Mouse (Mus musculus) 3T3-L1 (cell line): ENCODE measurements at regions not wholly inside any gene's neighbourhood (a gene's known extent, or its start where the extent isn't known, plus 50 kb on each side); places are given as distances from the start of the nearest gene placed in this dataset.
A peak's percentile ranks its signal among the peaks of the same experiment; 100 is the strongest.

Source experiments
- DNase-seq: peaks from one replicate; pipeline ENCODE4 v3.0.0-alpha.2; 2015; ENCODE audit warnings: low read depth, low spot score

- peak; percentile 75 for DNase-seq
These were observed 181.4 kb upstream of the Gas1 start for GRCm38 (mm10) chr13:60358408-60359060.

GRCm38 (mm10) chr13:60364778-60365672, 187.9 kb upstream of the Gas1 start:
- peak; percentile 96 for DNase-seq

- peak; percentile 29 for DNase-seq
These were observed 192.1 kb upstream of the Gas1 start for GRCm38 (mm10) chr13:60369216-60369615.

DNA sequence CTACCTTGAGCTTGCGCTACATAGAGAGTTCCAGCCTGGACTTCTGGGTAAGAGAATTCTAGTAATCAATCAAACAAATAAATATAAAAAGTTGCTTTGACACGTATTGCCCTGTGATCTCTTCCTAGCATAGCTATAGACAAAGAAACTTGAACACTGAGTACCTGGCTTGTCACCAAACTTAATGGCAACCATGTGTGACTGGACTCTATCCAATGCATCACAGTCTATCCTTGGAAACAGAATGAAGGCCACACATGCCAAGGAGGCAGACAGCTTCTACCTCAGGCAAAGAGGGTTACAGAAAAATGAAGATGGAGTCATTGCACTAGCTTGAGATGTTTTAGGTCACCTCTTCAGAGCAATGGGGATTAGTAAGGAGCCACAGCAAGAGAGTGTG, 194.5 kb upstream of the Gas1 start:
- peak; percentile 56 for DNase-seq

DNA sequence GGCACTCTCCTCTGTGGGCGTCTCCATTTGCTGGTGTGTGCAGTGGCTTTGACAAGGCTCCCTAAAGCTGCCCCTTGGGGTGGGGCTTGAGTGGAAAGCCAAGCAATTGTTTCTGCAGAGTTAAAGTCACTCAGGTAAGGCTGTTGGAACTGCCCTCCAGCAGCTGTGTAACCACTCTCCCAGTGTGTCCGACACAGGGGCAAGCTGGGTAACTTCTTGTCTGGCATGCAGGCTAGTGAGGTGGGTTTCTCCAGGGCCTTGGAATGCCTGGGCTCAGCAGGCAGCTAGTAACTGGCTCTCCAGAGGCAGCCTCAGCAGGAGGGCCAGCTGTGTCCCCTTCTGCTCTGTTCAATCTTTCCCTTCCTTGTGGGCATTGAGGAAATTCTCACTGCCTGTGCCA, 199.5 kb upstream of the Gas1 start:
- DNase-seq, result no peak

DNA sequence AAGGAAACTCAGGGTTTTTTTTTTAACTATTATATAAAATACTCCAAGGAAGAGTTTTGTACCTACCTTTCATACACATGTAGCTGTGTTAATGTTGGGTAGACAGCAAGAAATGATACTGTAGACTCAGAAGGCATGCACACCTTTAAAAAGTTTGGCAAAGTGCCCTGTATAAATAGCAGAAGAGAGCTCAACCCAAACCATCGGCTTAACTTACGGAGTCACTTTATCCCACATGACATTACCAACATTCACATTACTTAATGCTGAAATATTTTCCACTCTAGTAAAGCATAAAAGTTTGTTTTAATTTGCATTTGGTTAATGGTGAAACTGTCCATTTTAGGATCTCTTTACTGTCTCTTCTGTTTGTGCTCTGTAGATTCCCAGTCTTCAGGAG, 205.7 kb upstream of the Gas1 start:
- DNase-seq, result no peak

- no peak for DNase-seq
These were observed 202.9 kb upstream of the Dapk1 start for GRCm38 (mm10) chr13:60398836-60399235.

DNA sequence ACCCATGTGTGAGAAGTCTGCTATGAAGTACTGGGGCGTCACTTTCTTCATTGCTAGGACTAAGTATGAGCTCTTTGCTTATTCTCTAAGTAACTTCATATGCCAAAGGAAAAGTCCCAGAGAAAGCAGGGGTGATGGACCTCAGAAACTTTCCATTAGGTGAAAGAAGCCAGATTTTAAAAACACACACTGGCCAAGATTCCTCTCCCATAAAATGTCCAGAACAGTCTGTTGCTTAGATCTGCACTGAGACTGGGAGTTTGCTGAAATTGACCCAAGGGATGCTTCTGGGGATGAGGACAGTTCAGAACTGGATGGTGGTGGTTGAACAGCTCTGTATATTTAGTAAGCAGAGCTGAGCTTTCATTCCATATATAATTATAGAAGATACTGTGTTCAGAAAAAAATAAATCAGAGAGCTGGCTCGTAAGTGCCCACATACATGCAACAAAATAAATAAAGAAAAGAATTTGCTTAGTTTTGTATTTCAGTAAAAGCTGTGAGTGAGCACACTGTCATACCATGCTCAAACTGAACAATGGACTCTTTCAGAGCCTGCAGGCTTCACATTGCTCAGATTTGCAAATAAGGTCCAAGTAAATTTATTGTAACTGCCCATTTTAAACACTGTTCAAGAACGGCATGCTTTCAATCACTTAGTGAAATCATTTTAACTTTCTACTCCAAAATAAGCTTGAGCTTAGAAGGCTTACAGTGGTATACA, 200.8 kb upstream of the Dapk1 start:
- no peak for DNase-seq

- peak; percentile 48 for DNase-seq
These were observed 198.3 kb upstream of the Dapk1 start for GRCm38 (mm10) chr13:60403471-60403870.

GRCm38 (mm10) chr13:60407344-60407743, 194.4 kb upstream of the Dapk1 start:
- DNase-seq, result no peak

DNA sequence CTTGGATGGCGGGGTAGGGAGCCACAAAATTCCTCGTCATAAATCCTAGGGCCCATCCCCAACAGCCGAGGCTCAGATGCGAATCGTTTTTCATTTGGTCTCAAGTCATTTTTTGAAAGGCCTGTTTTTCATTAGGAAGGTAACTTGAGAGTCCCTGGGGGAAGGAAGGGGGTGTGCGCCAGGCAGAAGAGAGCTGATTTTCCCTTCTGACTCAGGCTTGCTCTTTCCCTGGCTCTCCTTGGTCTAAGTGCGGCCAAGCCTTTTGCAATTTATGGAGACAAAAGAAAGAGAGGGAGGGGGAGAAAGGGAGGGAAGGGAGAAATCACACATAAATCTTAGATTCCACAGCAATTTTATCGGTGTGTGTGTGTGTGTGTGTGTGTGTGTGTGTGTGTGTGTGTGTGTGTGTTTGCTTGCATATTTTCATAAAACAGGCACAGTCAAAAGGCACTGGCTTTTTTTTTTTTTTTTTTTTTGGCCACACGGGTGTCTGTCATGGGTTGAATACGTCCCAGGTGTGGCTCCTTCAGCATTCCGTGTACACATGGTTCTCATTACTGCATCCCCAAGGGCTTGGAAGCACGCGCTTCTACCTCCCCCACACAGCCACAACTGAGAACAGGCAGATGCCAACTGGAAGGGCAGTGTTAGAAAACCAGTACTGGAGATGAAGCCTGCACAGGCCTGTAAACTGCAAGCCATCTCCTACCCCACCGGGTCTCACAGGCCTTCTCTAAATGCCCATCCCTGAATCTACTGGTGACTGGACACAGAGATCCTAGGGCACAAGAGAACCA, 191.8 kb upstream of the Dapk1 start:
- peak; percentile 99 for DNase-seq

DNA sequence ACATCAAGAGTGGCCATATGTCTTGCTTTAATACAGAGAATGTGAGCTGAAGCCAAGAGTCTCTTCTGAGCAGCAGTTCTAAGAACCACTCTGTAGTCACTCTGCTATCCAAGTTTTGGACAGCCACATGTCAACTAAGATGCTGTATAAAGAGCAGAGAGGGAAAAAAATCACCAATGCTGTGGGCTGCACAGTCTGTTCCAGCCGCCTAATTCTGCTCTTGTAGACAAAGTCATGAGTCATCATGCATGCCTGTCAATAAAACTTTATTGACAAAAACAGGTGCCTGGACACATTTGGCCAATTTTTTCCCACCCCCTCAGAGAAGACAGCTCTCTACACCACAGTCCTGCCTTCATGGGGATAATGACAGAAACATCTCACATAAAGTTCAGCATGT, 185.7 kb upstream of the Dapk1 start:
- no peak for DNase-seq

GRCm38 (mm10) chr13:60417015-60417414, 184.7 kb upstream of the Dapk1 start:
- no peak for DNase-seq

GRCm38 (mm10) chr13:60417436-60418158, 184.2 kb upstream of the Dapk1 start:
- DNase-seq, result peak; percentile 53

DNA sequence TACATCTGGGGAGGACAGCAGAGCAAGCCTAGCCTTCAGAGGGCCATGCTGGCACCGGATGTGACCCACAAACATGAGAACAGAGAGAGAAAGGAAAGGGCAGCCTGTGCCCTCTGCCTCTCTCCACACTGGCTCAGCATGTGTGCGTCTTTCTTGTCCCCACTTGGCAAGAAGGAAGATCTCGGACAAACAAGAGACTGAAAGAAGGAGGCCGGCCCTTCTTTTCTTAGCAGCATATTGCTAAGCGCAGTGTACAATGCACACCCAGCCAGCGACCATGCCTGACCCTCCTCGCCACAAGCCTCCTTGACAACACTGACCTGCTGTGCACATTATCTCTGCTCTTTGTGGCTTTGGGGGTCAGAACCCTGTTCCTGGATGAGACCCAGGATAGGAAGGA, 181.4 kb upstream of the Dapk1 start:
- DNase-seq, result no peak

DNA sequence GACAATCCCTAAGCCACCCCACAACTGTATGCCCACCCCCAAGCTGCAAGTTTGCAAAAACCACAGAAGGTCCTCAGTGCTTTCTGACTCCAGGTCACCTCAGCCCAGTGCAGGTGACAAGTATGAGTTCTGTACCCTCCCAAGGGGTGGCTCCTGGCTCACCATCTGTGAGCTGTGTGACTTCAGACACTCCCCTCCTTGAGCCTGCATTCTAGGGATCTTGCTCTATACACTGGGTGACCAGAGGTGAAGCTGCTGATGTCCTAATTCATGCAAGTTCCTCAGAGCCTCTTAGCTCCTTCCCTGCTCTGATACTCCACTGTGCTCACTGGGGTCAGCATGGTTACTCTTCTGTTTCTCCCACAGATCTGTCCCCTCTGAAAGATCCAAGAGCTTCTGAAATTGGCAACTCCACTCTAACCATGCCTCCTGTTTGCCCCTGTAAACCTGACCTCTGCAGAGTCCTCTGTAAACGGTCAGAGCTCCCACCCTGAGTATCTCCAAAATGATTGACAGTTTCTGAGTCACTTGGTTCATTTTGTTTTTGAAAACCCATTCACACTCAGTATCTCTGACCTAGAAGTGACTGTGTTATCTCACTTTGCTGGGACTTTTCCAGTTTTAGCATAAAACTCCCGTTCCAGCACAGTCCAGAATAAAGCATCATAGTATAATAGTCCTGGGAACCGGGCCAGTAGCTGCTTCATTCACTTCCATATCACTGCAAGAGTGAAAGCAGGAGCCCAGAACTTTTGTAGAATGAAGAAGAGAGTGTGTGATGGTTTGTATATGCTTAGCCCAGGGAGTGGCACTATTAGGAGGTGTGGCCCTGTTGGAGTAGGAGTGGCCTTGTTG, 180.7 kb upstream of the Dapk1 start:
- peak; percentile 86 for DNase-seq

- no peak for DNase-seq
These were observed 177.5 kb upstream of the Dapk1 start for GRCm38 (mm10) chr13:60424267-60424666.

GRCm38 (mm10) chr13:60425140-60425539, 176.6 kb upstream of the Dapk1 start:
- DNase-seq, result no peak

DNA sequence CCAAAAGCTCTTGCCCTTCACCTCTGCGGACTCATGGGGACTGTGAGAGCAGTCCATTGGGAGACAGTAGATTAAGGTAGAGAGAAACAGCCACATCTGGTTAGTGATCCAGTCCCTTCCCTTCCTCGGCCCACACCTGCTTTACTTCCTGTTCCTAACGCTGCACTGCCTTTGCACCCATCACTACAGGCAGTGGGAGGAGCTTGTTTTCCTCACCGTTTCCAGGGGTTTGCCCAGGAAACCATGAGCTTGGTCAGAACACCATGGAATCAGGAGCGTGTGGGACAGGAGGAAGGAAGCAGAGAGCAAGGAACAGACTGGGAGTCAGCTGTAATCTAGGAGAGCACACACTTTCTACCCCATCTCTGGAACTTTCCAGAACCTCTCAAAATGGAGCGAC, 176.2 kb upstream of the Dapk1 start:
- DNase-seq, result no peak
